Mouse (Mus musculus): ENCODE data around the gene BC005537.

- TF ChIP-seq CTCF (IDR thresholded peaks at IDR 0.05; ENCODE audit: insufficient read depth, low read depth, low read length), result no peak
- TF ChIP-seq POLR2A (IDR thresholded peaks at IDR 0.05; ENCODE audit: insufficient read depth, low read depth, low read length), result no peak
Measured at GRCm38 (mm10) chr13:24757820-24758564, 43.5 kb upstream of the BC005537 start.
